Mouse (Mus musculus) effector memory CD4-positive, alpha-beta T cell, adult 7 months (primary cell): ENCODE data around the gene Asb5. TPM values are rescaled to one million over a fixed set of nuclear protein-coding genes. Genes with fewer than 3 reads are reported as not detected.

Experiments
- polyA plus RNA-seq: library from polyadenylated mRNA; unstranded; fragments of 100-300 nt; shearing (Covaris generic); gene quantifications from one replicate; pipeline ENCODE4 v1.2.1, GENCODE M21; 2017

Asb5 gene
- polyA plus RNA-seq, result 8.6 TPM

GRCm38 (mm10) chr8:54529382-54530296 lies at the start of gene Asb5, which contains the start of gene Spcs3:
TSS of gene Asb5 (plus strand) at chr8:54529580.
TSS of gene Spcs3 (minus strand) at chr8:54529998.

GRCm38 (mm10) chr8:54600671-54601251 lies 71.4 kb downstream of the Asb5 start, which contains the start of gene Spata4:
TSS of gene Spata4 (plus strand) at chr8:54600781.

Other genes with a start within 250 kb of the Asb5 start
- 94.4 TPM for gene Spcs3, start 418 bp downstream of the Asb5 start, polyA plus RNA-seq
- gene Spata4, start 71.2 kb downstream of the Asb5 start, polyA plus RNA-seq, result not detected